Mouse (Mus musculus) layer of hippocampus, postnatal 14 days (tissue): ENCODE data around the gene Hoxc11. TPM values are rescaled to one million over a fixed set of nuclear protein-coding genes. Genes with fewer than 3 reads are reported as not detected.

Source experiments
- DNase-seq, 2 experiments: peaks; one replicate each; pipeline ENCODE4 v3.0.0; 2021 to 2022; ENCODE audit warnings: low spot score in 2 of 2, mixed read lengths in 1 of 2
- total RNA-seq, 2 experiments: library from RNA; stranded (reverse); gene quantifications; 2 replicates each; pipeline ENCODE4 v1.2.3; 2021

The Hoxc11 gene
- total RNA-seq, 2 experiments from 2014 or later, result not detected

DNA sequence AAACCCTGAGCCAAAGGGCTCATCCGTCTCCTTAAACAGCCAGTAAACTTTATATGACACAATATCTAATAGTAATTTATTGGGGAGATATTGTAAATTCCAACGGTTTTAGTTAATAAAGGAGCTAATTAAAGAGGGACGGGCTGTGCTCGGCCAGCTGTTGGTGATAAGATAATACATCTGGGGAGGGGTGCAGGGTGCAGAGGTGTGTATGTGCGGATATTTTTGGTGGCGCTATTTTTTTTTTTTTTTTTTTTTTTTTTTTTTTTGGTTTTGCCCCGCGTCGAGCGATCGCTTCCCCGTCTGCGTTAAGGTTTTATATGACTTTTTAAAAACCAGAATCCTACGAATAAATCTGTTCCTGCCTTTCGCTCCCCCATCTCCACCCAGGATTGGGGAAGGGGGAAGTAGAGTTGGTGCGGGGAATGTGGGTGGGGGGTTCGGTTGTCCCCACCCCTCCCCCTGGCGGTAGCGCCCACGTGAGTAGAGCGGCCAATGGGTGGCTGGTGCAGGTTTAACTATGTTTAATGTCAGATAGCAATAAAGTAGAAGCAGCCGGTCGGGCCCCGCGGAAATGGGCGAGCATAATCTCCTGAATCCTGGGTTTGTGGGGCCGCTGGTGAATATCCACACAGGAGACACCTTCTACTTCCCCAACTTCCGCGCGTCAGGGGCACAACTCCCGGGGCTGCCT, 17.8 kb upstream of the Hoxc11 start, which contains the start of gene Hoxc12:
Hoxc12 (plus strand) TSS at position 479 of the 694 bp plus-strand sequence.
- DNase-seq, result no peak

DNA sequence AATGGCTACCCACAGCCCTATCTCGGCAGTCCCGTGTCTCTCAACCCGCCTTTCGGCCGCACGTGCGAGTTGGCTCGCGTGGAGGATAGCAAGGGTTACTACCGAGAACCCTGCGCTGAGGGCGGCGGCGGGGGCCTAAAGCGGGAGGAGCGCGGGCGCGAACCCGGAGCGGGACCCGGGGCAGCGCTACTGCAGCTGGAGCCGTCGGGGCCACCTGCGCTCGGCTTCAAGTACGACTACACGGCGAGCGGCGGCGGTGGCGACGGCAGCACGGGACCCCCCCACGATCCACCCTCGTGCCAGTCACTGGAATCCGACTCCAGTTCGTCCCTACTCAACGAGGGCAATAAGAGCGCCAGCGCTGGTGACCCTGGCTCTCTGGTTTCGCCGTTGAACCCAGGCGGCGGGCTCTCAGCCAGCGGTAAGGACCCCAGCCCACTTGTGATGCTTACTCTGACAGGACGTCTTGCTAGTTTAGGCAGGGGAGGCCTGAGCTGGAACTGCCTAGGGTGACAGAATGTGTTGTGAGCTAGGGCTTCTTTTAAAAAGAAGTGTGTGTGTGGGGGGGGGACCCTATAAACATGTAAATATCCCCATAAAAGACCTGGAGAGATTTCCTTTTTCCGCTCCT, 17.1 kb upstream of the Hoxc11 start:
- no peak for DNase-seq

DNA sequence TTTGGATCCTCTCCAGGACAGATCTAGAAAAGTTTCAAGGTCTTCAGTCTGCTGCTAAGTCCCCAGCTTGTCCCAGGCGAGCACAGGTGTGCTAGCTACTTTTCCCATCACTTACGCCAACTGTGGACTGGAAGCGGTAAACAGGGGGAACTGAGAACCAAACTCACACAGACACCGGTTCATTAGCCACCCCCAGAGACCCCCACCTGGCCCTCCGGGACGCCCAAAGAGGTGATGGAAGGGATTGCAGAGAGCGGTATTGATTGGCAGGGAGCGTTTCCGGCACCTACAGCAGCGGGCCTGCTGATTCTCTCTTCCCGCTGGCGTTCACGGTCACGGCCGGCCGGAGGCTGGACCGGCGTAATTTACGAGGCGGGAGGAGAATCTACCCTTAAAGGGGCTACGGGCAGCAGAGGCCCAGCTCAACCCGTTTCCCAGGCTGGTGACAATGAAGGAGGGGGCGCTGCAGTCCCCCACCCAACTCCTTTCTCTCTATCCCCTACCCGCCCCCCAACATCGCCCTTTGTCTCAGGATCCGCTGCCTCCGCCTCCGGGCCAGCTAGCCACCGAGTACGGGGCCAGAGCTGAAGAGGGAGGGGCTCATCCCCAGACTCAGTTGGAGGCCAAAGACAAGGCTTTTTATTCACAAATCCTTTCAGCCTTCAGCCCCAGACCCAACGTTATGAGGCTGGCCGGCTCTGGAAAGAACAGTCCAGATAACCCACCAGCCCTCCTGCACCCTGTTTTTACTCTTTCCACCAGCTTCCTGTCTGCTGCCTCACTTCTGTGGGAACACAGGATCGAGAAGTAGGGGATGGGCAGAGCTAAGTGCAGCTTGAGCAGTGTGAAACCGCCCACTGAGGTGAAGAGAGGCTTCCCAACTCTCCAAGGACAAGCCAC, 14.7 kb upstream of the Hoxc11 start:
- no peak for DNase-seq

DNA sequence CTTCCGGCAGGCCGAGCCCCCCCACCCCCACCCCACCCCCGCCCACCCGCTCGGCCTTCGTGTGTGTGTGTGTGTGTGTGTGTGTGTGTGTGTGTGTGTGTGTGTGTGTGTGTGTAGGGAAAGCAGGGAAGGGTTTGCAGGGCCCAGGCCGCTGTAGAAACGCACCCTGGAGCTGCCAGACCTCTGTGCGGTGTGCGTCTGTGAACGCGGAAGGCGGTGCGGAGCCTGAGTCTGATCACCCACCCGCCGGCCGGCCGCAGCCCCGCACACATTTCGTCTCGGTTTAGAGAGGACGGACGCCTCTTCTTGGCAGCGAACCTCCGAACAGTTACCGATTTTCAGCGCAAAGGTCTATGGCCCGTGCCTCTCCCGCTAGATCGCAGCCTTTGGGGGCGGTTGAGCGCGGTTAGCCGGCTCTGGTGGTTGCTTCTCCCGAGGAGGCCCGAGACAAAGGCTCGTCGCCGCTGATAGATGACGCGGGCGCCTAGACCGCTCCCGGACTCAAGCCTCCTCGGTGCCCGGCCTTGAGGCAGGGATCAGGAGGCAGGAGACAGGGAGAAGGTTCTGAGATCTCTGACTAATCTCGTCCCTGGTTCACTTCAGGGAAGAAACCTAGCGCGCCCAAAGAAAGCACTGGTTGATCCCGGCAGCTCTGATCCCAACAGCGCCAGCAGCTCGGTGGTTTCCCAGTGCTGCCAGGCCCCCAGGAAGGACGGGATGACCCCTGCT, 11.3 kb upstream of the Hoxc11 start:
- DNase-seq, result no peak

DNA sequence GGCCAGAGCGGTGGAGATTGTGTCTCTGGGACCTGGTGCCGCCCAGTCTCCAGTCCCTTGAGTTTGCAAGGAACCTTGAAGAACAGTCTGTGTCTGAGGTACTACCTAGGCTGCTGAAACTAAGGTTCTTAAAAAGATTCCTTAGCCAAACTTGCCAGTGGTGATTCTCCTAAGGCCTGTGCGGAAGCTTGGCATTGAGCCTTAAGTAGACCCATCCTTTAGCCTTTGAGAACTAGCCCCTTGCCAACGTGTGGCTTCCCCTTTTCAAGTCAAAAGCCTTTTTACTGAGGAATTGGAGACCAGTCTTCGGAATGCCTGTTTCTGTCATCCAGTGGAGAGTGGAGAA, 10.8 kb upstream of the Hoxc11 start:
- DNase-seq, result no peak

DNA sequence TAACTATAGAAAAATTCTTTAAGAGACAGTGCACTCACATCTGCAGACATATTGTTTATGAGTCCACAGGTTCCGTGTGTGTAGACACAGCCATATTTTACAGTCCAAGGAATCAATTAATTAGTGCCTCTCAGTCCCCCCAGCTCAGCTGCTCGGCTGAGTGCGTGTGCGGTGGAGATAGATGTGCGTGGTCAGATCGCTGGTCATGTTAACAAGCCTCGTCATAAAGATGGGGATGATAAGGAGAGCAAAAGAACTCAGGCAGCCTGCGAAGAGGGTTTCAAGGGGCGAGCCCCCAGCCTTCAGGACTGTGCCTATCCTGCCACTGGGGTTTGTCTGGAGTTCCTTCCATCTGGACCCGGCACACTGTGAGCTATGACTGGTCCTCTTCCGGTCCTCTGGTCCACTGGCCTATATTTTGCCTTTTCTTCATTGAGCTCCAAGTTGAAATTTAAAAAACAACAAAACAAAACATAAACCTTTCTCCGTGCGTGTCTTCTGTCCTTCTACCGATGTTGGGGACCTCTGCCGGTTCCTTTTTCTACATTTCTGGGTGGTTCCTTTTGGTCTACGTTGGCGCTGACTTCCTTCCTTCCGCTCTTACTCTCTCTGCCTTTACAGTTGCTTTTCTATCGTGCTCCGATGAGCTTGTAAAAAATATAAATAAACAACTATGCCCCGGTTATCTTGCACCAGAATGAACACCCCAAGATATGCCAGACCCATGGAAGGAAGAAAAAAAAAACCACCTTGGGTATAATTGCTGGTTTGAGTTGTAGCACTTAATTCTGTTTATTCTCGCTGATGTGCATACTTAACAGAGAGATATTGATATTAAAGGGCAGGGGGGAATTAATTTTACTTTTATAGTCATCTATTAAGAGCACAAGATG, 8.8 kb upstream of the Hoxc11 start:
- DNase-seq, result no peak

DNA sequence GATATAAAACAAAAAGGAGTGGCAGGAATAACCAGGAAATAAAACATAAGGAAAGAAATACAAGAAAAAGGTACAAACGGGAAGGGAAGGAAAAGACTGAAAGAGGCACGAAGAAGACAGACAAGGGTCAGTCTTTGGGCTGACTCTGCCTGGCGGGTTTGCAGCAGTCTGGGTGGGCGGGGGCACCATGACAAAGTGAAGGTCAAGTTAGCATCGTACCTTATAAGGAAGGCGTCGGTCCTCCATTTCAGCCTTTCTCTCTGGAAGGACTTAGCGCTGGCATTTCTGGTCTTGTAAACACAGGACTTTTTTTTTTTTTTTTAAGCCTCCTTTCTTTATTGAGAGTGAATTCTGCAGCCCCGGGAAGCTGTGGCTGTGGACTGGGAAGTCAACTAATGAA, 7.0 kb upstream of the Hoxc11 start:
- no peak for DNase-seq

DNA sequence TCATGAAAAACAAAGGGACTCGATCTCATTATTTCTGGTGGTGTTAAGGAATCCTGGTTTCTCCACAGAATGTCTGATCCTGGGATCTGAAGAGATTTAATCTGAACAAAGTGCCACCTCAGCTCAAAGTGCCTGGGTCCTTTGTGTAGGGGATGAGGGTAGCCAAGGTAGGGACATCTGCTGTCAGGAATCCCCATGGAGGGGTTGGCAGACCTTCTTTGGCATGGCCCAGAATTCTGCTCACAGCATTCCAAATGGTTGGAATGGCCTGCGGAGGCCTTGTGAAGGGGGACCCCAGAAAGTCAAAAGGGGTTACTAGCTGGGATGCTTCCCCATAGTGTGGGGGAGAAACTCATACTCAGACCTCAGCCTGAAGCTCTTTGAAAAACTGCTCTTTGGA, 5.4 kb upstream of the Hoxc11 start:
- DNase-seq, result no peak

DNA sequence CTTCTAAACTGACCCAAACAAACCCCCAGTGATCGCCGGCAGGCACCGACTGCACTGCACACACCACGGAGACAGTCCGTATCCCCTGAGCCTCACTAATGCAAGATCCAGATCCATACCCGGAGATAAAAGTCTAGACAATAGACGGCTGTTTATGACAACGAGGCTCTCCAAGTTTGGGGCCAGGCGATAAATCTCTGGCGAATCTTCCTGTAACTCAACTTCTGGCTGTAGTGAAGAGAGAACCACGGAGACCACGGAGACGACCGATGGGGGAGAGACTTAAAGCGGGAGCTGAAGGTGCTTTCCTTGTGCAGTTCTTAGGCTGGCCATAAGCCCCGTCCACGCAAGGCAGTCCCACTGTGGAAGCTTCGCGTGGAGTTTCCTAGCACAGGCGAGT, 4.5 kb upstream of the Hoxc11 start:
- no peak for DNase-seq

DNA sequence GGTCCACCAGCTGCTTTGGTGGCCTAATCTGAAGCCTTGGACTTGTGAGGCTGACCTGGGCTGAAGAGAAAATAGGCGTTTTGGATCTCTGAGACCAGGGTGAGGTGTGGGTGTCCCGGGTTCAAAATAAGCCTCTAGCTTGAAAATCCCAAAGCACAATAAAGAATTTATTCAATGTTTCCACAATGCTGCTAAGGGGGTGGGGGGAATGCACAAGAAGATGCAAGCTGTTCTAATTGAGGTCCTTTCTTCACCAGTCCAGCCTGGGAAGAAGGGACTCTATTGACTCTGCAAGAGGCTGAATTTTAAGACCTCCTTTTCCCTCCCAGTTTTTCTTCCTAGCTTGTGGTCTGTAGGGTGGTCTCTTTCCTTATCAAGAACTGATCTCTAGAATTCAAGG, 3.4 kb upstream of the Hoxc11 start:
- DNase-seq, result no peak

DNA sequence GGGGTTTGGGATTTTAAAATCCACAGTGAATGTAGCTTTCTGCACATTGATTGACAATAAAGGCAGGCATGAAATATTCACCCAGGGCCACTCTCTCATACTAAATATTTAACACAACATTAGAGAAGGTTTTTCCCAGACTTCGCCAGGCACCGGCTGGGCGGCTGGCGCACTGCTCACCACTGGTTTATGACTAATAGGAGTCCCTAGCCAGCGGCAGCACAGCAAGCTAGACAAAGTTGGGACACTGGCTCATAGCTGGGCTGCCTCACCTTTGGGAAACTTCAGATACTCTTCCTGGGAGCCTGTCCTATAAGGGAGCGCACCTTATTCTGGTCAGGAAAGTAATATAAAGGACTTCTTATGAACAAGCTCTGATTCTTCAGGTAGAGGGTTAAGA, 666 bp upstream of the Hoxc11 start:
- no peak for DNase-seq

DNA sequence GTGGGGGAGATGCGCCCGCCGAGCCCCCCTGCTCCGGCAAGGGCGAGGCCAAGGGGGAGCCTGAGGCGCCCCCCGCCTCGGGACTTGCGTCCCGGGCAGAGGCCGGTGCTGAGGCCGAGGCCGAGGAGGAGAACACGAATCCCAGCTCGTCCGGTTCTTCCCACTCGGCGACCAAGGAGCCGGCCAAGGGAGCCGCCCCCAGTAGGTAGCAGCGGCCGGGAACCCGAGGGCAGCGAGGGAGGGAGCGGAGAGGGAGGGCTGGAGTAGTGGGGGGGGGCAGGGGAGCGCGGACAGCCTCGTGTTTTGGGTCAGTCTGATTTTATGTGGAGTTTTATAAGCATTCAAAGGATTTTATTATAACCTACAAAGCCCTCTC, 768 bp downstream of the Hoxc11 start:
- no peak for DNase-seq

DNA sequence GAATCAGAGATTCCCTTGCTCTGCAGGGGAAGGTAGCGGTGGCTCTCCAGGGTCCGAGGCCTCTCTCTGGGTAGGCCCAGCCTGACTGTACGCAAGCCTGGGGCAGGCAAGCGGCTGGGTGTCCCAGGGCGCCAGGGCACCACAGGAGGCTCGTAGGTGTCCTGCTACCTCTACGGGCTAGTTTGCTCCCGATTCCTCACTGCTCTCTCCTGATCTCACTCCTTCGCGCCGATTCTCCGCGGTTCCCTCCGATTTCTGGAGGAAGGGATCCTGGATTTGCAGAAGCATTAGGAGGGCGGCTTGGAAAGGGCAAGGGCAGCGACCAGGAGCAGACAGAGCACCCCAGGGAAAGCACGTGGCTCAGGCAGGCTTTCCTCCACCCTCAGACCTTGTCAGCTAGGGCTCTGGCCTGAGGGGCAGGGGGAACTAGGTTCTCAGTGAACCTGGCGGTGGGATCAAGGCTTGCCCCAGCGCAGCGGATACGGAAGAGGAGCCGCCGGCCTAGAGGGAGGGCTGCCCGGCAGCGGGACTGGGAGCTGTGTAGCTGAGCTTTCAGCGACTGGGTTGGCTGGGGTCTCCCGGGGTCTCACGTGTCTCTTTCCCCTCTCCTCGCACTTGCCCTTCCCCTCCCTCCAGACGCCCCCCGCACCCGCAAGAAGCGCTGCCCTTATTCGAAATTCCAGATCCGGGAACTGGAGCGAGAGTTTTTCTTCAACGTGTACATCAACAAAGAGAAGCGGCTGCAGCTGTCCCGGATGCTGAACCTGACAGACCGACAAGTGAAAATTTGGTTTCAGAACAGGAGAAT, 1.8 kb downstream of the Hoxc11 start:
- no peak for DNase-seq

DNA sequence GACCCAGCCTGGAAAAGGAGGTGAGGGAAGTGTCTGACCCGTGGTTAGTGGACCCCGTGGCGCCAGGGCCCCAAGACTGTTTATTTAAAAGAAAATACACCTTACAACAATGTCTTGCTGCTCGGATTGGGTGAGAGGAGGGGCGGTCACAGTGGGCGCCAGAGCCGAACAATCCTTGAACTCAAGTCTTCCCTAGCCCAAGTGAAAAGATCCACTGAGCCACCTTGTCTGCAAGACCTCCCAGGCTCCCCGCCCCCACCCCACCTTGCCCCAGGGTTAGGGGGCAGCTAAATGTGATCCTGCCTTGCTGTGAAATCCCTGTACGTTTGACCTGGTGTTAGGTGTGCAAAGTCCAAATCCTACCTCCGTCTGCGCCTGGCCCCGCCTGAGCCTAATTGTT, 2.7 kb downstream of the Hoxc11 start:
- no peak for DNase-seq

DNA sequence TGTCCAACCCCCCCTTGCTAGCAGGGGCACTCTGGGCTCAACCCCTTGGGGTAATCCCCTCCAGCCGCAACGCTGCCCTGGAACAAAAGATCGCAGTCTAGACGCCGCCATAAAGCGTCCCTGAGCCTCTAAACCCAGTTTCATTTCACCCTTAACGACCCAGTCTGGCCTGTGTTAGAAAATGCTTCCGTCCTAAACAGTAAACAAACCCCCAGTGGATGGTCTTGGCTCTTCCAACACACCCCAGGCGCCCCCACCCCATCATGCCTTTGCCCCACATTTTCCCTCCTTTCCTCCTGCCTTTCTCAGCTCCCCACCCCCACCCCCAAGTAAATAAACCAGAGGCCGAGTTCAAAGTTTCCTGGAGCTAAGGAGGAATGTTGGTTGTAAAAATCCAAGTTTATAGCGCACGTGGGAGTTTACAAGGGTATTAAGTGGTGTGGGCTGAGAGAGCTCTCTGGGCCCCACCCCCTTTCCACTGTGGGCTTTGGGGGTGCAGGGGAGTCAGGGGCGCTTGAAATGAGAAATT, 5.5 kb downstream of the Hoxc11 start:
- DNase-seq, result no peak

DNA sequence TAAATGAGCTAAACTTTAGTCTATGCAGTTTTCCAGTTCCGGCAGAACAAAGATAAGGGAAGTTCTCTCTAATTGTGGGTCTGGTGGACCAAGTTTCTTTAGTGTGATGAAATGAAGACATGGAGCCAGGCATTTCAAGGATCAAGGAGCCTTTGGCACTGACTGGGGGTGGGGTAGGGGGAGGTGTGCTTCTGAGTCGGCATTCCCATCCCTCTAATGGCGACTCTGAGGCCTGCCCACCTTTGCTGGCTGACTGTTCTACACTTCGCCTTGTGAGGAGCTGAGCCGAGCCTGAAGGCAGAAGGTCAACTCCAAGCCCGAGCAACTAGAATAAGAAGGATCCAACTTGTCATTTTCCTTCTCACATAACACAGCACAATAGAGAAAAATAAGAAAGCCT, 7.5 kb downstream of the Hoxc11 start:
- DNase-seq, result no peak

DNA sequence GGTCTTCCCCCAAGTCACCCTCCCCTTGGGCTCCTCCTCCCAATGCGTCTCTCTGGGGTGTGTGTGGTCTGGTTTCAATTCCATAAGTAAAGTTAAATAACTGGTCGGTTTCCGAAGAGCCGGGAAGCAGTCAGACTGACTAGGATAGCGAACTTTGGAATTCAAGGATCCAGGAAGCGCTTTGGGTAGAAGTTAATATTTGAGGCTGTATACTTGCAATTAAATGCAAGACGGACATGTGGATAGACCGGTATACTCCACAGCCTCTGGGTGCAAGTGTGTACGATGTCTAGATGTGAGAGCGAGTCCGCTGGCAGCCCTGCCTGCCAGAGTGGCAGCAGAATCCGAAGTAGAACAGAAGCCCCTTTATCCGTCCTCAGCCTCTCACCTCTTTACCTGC, 8.3 kb downstream of the Hoxc11 start:
- no peak for DNase-seq

DNA sequence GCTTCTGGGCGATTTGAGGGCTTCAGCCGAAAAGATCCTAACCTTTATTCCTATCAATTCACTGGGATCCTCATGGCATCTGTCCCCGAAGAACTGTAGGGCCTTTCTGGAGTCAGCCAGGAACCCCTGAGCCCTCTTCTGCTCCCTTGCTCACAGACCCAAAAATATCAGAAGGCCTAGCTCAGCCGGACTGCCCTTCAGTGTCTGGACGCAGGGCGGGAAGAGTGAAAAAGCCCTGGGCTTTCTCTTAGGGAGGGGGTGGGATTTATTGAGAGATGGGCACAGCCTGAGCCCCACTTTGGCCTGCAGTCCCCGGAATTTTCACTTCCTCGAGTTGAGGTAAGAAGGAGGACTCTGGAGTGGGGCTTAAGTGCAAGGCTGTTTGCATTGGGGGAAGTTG, 9.0 kb downstream of the Hoxc11 start:
- DNase-seq, result no peak
